8 mouse cellular contexts compared by ENCODE assay signal in the genomic region with DNA sequence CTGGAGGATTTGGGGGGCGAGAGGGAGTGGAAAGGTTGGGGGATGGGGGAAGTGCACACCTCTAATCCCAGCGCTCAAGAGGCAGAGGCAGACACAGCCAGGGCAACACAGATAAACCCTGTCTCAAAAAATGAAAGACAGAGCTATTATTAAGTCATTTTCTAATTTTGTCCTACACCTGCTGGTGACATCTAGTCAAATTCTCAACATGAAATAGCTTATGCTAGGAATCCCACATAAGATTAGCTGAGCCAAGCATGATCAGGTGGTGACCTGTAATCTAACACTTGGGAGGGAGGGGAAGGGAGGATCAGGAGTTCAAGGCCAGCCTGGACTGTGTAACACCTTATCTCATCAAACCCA. TPM values are rescaled to one million over a fixed set of nuclear protein-coding genes. Genes with fewer than 3 reads are reported as not detected.
DNase-seq lines count a peak whose midpoint lies in the region; ATAC-seq lines count a peak whose summit lies in the region.

No protein-coding gene starts in this region.

- H3K4me3 ChIP-seq in lung, embryonic 15.5 days = peak overlapping the region; percentile 99

- no peaks in the 10 kb centered on the region for H3K27me3 ChIP-seq in lung, embryonic 15.5 days

- no peaks in the 10 kb centered on the region for H3K9me3 ChIP-seq in lung, embryonic 15.5 days

- H3K4me2 ChIP-seq in lung, embryonic 15.5 days = peak overlapping the region; percentile 68

- H3K27ac ChIP-seq in lung, embryonic 15.5 days = peak overlapping the region; percentile 95

- no peak overlapping the region; the same call in 1 of the 2 replicates for H3K9ac ChIP-seq in lung, embryonic 15.5 days

- no peak for ATAC-seq in lung, embryonic 15.5 days (ENCODE audit: borderline replicate concordance, extremely low read depth, low FRiP score, low TSS enrichment)

- WGBS in lung, embryonic 15.5 days = 49% methylated on average over 2 of the region's 2 CpGs

- no peak for DNase-seq in lung, adult 18-20 months
- DNase-seq in c-Kit-positive CD71-negative TER-119-negative erythroid progenitor cells, embryonic 14.5 days (ENCODE audit: low read depth) = peak; percentile 7
- DNase-seq in heart, postnatal 4 days = peak; percentile 34
- DNase-seq in mesoderm, embryonic 11.5 days (ENCODE audit: low read depth, low spot score) = peak; percentile 4
- no peak for DNase-seq in right cerebral cortex, adult 2 months (ENCODE audit: low spot score in 2 of 2)
- DNase-seq in layer of hippocampus, postnatal 10 days (ENCODE audit: low spot score in 2 of 2) = no peak
- DNase-seq in thymus, postnatal 0 days (ENCODE audit: low spot score) = no peak

- peaks cover 23% of the 10 kb centered on the region for H3K36me3 ChIP-seq in lung, embryonic 15.5 days

- peaks cover 13% of the 10 kb centered on the region; the same call in 1 of the 2 replicates for H3K4me1 ChIP-seq in lung, embryonic 15.5 days

RNA-seq across cellular contexts. Expression of gene Ccar1, which starts 1.0 kb away (rescaled TPM):
- 113 and 127 TPM in 2 replicates for polyA plus RNA-seq in lung, embryonic 15.5 days (2015; fragmentation: Nextera tagmentation; extraction: Ambion mirVana)
- 10 to 100 TPM; 53.7 to 66.1 TPM for total RNA-seq in heart, postnatal 4 days (2021)
- total RNA-seq in layer of hippocampus, postnatal 10 days (2021) = 10 to 100 TPM; 55.2 to 71.8 TPM
- polyA plus RNA-seq in thymus, postnatal 0 days (2015; fragmentation: Nextera tagmentation; extraction: Ambion mirVana) = 84.3 and 92.1 TPM in 2 replicates

Comparison
In these comparisons a context has a peak if more than half of its experiments do, and no peak if none do; other contexts are left out.
1. DNase-seq: peak in c-Kit-positive CD71-negative TER-119-negative erythroid progenitor cells, embryonic 14.5 days (single experiment), heart, postnatal 4 days (single experiment) and mesoderm, embryonic 11.5 days (single experiment); none in lung, adult 18-20 months (0 of 2), right cerebral cortex, adult 2 months (0 of 2), layer of hippocampus, postnatal 10 days (0 of 2) and thymus, postnatal 0 days (single experiment).